Mouse (Mus musculus) bone marrow, adult 2 months (tissue): Measurements from ENCODE around the gene Cab39. TPM values are rescaled to one million over a fixed set of nuclear protein-coding genes. Genes with fewer than 3 reads are reported as not detected.

Experiments used
- H3K27ac ChIP-seq: fragments of 200-500 bp; 2 replicates; pipeline ENCODE4 v1.5.1; 2012; ENCODE audit warnings: low read depth, mild to moderate bottlenecking, control low read depth, inconsistent platforms, low read length; ENCODE audit not compliant: control insufficient read depth, poor library complexity, insufficient read depth
- H3K4me1 ChIP-seq: fragments of 200-500 bp; 2 replicates; pipeline ENCODE4 v1.6.1; 2011; ENCODE audit warnings: low read length; ENCODE audit not compliant: control insufficient read depth, insufficient read depth
- H3K4me3 ChIP-seq: fragments of 200-500 bp; replicated peaks from 2 replicates; pipeline ENCODE3; 2011; ENCODE audit warnings: mild to moderate bottlenecking, low read depth, low read length, control low read depth; ENCODE audit not compliant: control insufficient read depth
- CTCF ChIP-seq: fragments of 200-500 bp; IDR thresholded peaks from 2 replicates; pipeline ENCODE4 v1.5.1; 2011; ENCODE audit warnings: low read length, control low read depth; ENCODE audit not compliant: control insufficient read depth, insufficient read depth
- POLR2A ChIP-seq: fragments of 200-500 bp; IDR thresholded peaks from 2 replicates; pipeline ENCODE4 v1.6.1; 2011; ENCODE audit warnings: low read depth, mild to moderate bottlenecking, control low read depth, low read length, borderline replicate concordance; ENCODE audit not compliant: control insufficient read depth
- WGBS: fragments of 180-500 bp; shearing (Covaris S2); methylation state at CpG from one replicate; pipeline ENCODE4 v1.1.7; 2018; 5-methylcytosine and 5-hydroxymethylcytosine counted together
- polyA plus RNA-seq: library from polyadenylated mRNA; stranded (reverse); fragments of >200 nt; gene quantifications from 2 replicates; pipeline ENCODE4 v1.2.4, GENCODE M21; 2011; ENCODE audit warnings: low replicate concordance; ENCODE audit not compliant: missing spikeins, insufficient read depth, insufficient read length

Cab39 gene
- polyA plus RNA-seq, 1 experiment, result 25.7 TPM

- Histone ChIP-seq H3K27ac (no peak overlapping the region), H3K4me1 (no peaks in the 10 kb centered on the region), H3K4me3 (no peak overlapping the region)
- 92% methylated on average over 8 of the region's 8 CpGs for WGBS
- TF ChIP-seq CTCF, result no peak
- TF ChIP-seq POLR2A, result no peak
Measured at GRCm38 (mm10) chr1:85822239-85822638, 29.0 kb downstream of the Cab39 start.

GRCm38 (mm10) chr1:85824905-85825304 is 31.7 kb downstream of the Cab39 start:
- H3K27ac ChIP-seq, result no peak overlapping the region
- H3K4me3 ChIP-seq, result no peak overlapping the region
- WGBS, result 96% methylated on average over 3 of the region's 3 CpGs
- no peak for TF ChIP-seq CTCF
- TF ChIP-seq POLR2A, result no peak
- no peaks in the 10 kb centered on the region; the same call in 1 of the 2 replicates for H3K4me1 ChIP-seq

- Histone ChIP-seq H3K4me3 (no peak overlapping the region), H3K27ac (no peak overlapping the region), H3K4me1 (no peaks in the 10 kb centered on the region; the same call in 1 of the 2 replicates)
- no peak for TF ChIP-seq POLR2A
- TF ChIP-seq CTCF, result no peak
- WGBS, result 84% methylated on average over 5 of the region's 5 CpGs
Measured at GRCm38 (mm10) chr1:85827166-85827565, 33.9 kb downstream of the Cab39 start.

- no peak overlapping the region for H3K4me3 ChIP-seq
- no peaks in the 10 kb centered on the region; the same call in 1 of the 2 replicates for H3K4me1 ChIP-seq
- 94% methylated on average over 1 of the region's 1 CpGs for WGBS
- H3K27ac ChIP-seq, result no peak overlapping the region
- TF ChIP-seq POLR2A (no peak), CTCF (no peak)
Measured at GRCm38 (mm10) chr1:85829016-85829415, 35.8 kb downstream of the Cab39 start.

DNA sequence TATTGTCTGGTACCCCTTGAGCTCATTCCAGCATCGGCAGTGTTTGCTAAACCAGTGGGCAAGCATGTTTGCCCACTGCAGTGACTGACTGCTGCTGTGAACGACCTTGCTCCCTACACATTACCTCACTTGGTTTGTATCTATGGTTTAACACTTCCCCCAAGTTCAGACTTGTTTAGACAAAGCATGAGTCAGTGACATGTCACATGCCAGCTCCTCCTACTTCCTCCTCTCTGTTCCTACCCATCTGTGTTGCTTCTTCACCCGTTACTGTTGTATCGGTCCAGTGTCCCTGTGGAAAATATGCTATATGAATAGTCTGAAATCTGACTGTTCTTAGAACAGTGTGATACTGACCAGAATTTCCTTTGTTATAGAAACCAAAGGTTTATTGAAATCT is 44.8 kb downstream of the Cab39 start:
- Histone ChIP-seq H3K27ac (peak overlapping the region; percentile 60; the same call in 1 of the 2 replicates), H3K4me1 (peaks cover 9% of the 10 kb centered on the region; the same call in 1 of the 2 replicates), H3K4me3 (no peak overlapping the region)
- TF ChIP-seq CTCF, result no peak
- TF ChIP-seq POLR2A, result no peak
- 25% methylated on average over 4 of the region's 4 CpGs for WGBS

DNA sequence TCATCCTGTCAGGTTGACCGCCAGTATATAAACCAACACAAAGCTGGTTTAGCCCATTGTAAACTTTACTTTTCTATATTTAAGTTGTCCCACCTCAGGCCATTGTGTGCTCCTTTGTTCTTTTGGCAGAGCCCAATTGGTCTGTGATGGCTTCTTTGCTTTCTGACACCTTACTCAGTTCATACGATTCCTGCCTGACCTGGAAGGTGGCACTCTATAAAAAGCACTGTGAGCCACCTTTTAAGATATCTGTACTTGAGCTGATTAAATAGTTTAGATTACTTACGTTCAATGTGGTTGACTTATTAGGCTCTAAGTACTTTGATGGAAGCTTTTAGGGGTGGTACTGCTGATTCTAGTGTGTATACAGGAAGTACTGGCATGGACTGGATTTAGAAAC is 46.1 kb downstream of the Cab39 start:
- Histone ChIP-seq H3K27ac (no peak overlapping the region), H3K4me3 (no peak overlapping the region), H3K4me1 (peaks cover 9% of the 10 kb centered on the region; the same call in 1 of the 2 replicates)
- TF ChIP-seq CTCF, result no peak
- no peak for TF ChIP-seq POLR2A
- 82% methylated on average over 3 of the region's 3 CpGs for WGBS

- no peak overlapping the region for H3K4me3 ChIP-seq
- WGBS, result 45% methylated on average over 1 of the region's 1 CpGs
- H3K27ac ChIP-seq, result no peak overlapping the region
- TF ChIP-seq CTCF, result no peak
- no peak for TF ChIP-seq POLR2A
- peaks cover 9% of the 10 kb centered on the region; the same call in 1 of the 2 replicates for H3K4me1 ChIP-seq
Measured at GRCm38 (mm10) chr1:85839790-85840189, 46.5 kb downstream of the Cab39 start.

DNA sequence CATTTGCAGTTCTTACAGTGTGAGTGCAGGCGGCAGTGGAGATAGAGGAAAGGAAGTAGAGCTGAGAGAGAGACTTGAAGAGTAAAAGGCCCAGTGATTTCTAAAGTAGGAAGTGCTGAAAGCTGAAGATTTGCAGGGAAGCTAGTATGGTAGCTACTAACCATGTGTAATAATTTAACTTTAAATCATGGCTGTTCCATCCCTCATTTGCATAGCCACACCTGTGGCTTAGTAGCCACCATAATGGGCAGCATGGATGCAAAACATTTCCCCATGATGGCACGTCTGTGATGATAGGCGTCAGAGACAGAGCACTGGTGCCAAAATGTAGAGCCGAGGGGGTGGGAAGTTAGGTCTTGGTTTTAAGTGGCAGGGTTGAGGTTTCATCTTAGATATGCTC is 47.2 kb downstream of the Cab39 start:
- peak overlapping the region; percentile 59; the same call in 1 of the 2 replicates for H3K27ac ChIP-seq
- 36% methylated on average over 4 of the region's 4 CpGs for WGBS
- TF ChIP-seq POLR2A, result no peak
- TF ChIP-seq CTCF, result no peak
- peaks cover 9% of the 10 kb centered on the region; the same call in 1 of the 2 replicates for H3K4me1 ChIP-seq
- no peak overlapping the region for H3K4me3 ChIP-seq

GRCm38 (mm10) chr1:85842251-85842650 is 49.0 kb downstream of the Cab39 start:
- Histone ChIP-seq H3K4me1 (peaks cover 9% of the 10 kb centered on the region; the same call in 1 of the 2 replicates), H3K4me3 (no peak overlapping the region), H3K27ac (no peak overlapping the region)
- TF ChIP-seq POLR2A (no peak), CTCF (peak; percentile 26; the same call in 1 of the 2 replicates)
